Mouse (Mus musculus): ENCODE results near the gene Anks1. TPM values are rescaled to one million over a fixed set of nuclear protein-coding genes. Genes with fewer than 3 reads are reported as not detected.
"Not testable (repeated sequence)": the region's sequence is repeated elsewhere in the genome, so short reads cannot be mapped to it uniquely, and the experiment has no call there.

The Anks1 gene
- total RNA-seq, 1 experiment from 2014 or later, result 34.0 TPM

GRCm38 (mm10) chr17:27999683-28000273 is 90.7 kb downstream of the Anks1 start:
- not testable (repeated sequence) for DNase-seq

GRCm38 (mm10) chr17:28000389-28000788 is 91.3 kb downstream of the Anks1 start:
- no peak for DNase-seq

- no peak for DNase-seq
Measured at GRCm38 (mm10) chr17:28000851-28001250, 91.7 kb downstream of the Anks1 start.

GRCm38 (mm10) chr17:28005393-28005792 is 96.3 kb downstream of the Anks1 start:
- no peak for DNase-seq

- DNase-seq, result no peak
Measured at GRCm38 (mm10) chr17:28006208-28006607, 97.1 kb downstream of the Anks1 start.

- no peak for DNase-seq
Measured at GRCm38 (mm10) chr17:28006611-28007010, 97.5 kb downstream of the Anks1 start.

GRCm38 (mm10) chr17:28007179-28007811 is 98.2 kb downstream of the Anks1 start:
- peak; percentile 57 for DNase-seq

GRCm38 (mm10) chr17:28007857-28008564 is 98.9 kb downstream of the Anks1 start:
- DNase-seq, result no peak

GRCm38 (mm10) chr17:28008565-28008981 is 99.5 kb downstream of the Anks1 start:
- DNase-seq, result no peak

GRCm38 (mm10) chr17:28009066-28009715 is 100.1 kb downstream of the Anks1 start:
- no peak for DNase-seq

GRCm38 (mm10) chr17:28009716-28010114 is 100.6 kb downstream of the Anks1 start:
- peak; percentile 65 for DNase-seq

- no peak for DNase-seq
Measured at GRCm38 (mm10) chr17:28010925-28011324, 101.8 kb downstream of the Anks1 start.

- DNase-seq, result no peak
Measured at GRCm38 (mm10) chr17:28012851-28013250, 103.7 kb downstream of the Anks1 start.

GRCm38 (mm10) chr17:28013259-28013875 is 104.3 kb downstream of the Anks1 start:
- DNase-seq, result peak; percentile 54

- DNase-seq, result no peak
Measured at GRCm38 (mm10) chr17:28014449-28014848, 105.3 kb downstream of the Anks1 start.

GRCm38 (mm10) chr17:28015068-28015730 is 106.1 kb downstream of the Anks1 start:
- DNase-seq, result no peak

GRCm38 (mm10) chr17:28016056-28016797 is 107.1 kb downstream of the Anks1 start:
- peak; percentile 68 for DNase-seq

GRCm38 (mm10) chr17:28018344-28018743 is 109.2 kb downstream of the Anks1 start:
- no peak for DNase-seq

- DNase-seq, result no peak
Measured at GRCm38 (mm10) chr17:28018776-28019175, 109.7 kb downstream of the Anks1 start.

GRCm38 (mm10) chr17:28019785-28020696 is 110.9 kb downstream of the Anks1 start:
- DNase-seq, result no peak

All from adrenal gland, postnatal 25 days (tissue).